Mouse (Mus musculus) E14TG2a.4 (cell line): ENCODE measurements around the gene Ly6g5c.

Experiments used
- H3K27me3 ChIP-seq: 2 replicates; pipeline ENCODE4 v1.6.1; 2014; ENCODE audit warnings: low read length, control low read depth; ENCODE audit not compliant: insufficient read depth
- H3K36me3 ChIP-seq: 2 replicates; pipeline ENCODE4 v1.6.1; 2014; ENCODE audit warnings: low read length, control low read depth; ENCODE audit not compliant: insufficient read depth
- H3K4me1 ChIP-seq: replicated peaks from 2 replicates; pipeline ENCODE4 v1.6.1; 2014; ENCODE audit warnings: low read depth, low read length, control low read depth
- H3K4me3 ChIP-seq: replicated peaks from 2 replicates; pipeline ENCODE4 v1.5.1; 2014; ENCODE audit warnings: mild to moderate bottlenecking, low read length
- H3K9me3 ChIP-seq: 2 replicates; pipeline ENCODE4 v1.6.1; 2014; ENCODE audit warnings: low read length, control low read depth
- CTCF ChIP-seq: conservative IDR thresholded peaks from 2 replicates; pipeline ENCODE4 v1.5.1; 2014; ENCODE audit warnings: low read length
- NANOG ChIP-seq: IDR thresholded peaks from 2 replicates; pipeline ENCODE4 v1.6.1; 2014; ENCODE audit warnings: borderline replicate concordance, low read length, mixed read lengths
- POU5F1 ChIP-seq: IDR thresholded peaks from 2 replicates; pipeline ENCODE4 v1.6.1; 2014; ENCODE audit warnings: low read length, borderline replicate concordance

Gene Ly6g5c

GRCm38 (mm10) chr17:35153077-35153476, 45.0 kb downstream of the Ly6g5c start:
- Histone ChIP-seq H3K9me3 (no peaks in the 10 kb centered on the region), H3K27me3 (no peaks in the 10 kb centered on the region), H3K4me1 (peaks cover 64% of the 10 kb centered on the region), H3K36me3 (peaks cover 99% of the 10 kb centered on the region), H3K4me3 (no peak overlapping the region)
- no peak for TF ChIP-seq NANOG

GRCm38 (mm10) chr17:35153931-35154330, 45.9 kb downstream of the Ly6g5c start:
- H3K4me1 ChIP-seq: peaks cover 71% of the 10 kb centered on the region
- H3K9me3 ChIP-seq: no peaks in the 10 kb centered on the region
- no peaks in the 10 kb centered on the region for H3K27me3 ChIP-seq
- no peak for TF ChIP-seq CTCF
- no peak for TF ChIP-seq NANOG
- no peak for TF ChIP-seq POU5F1
- H3K4me3 ChIP-seq: no peak overlapping the region
- H3K36me3 ChIP-seq: peaks cover 99% of the 10 kb centered on the region

GRCm38 (mm10) chr17:35154616-35155015, 46.5 kb downstream of the Ly6g5c start:
- Histone ChIP-seq H3K4me1 (peaks cover 74% of the 10 kb centered on the region), H3K9me3 (no peaks in the 10 kb centered on the region), H3K4me3 (no peak overlapping the region), H3K27me3 (no peaks in the 10 kb centered on the region), H3K36me3 (peaks cover 99% of the 10 kb centered on the region)
- no peak for TF ChIP-seq NANOG

GRCm38 (mm10) chr17:35155451-35155850, 47.4 kb downstream of the Ly6g5c start:
- TF ChIP-seq NANOG: no peak
- no peak for TF ChIP-seq CTCF
- TF ChIP-seq POU5F1: no peak
- H3K9me3 ChIP-seq: no peaks in the 10 kb centered on the region

GRCm38 (mm10) chr17:35156461-35157200, 48.6 kb downstream of the Ly6g5c start:
- H3K4me1 ChIP-seq: peaks cover 82% of the 10 kb centered on the region
- H3K4me3 ChIP-seq: peak overlapping the region; percentile 26; the same call in 1 of the 2 replicates
- H3K36me3 ChIP-seq: peaks cover 100% of the 10 kb centered on the region
- no peaks in the 10 kb centered on the region for H3K9me3 ChIP-seq
- TF ChIP-seq POU5F1 (no peak), CTCF (no peak), NANOG (no peak)
- no peaks in the 10 kb centered on the region for H3K27me3 ChIP-seq

More at GRCm38 (mm10) chr17:35155451-35155850, 47.4 kb downstream of the Ly6g5c start:
- Histone ChIP-seq H3K4me3 (no peak overlapping the region; the same call in 1 of the 2 replicates), H3K4me1 (peaks cover 74% of the 10 kb centered on the region), H3K27me3 (no peaks in the 10 kb centered on the region), H3K36me3 (peaks cover 99% of the 10 kb centered on the region)

GRCm38 (mm10) chr17:35157254-35157653, 49.2 kb downstream of the Ly6g5c start:
- Histone ChIP-seq H3K9me3 (no peaks in the 10 kb centered on the region), H3K4me3 (peak overlapping the region; percentile 26; the same call in 1 of the 2 replicates), H3K27me3 (no peaks in the 10 kb centered on the region), H3K36me3 (peaks cover 100% of the 10 kb centered on the region), H3K4me1 (peaks cover 89% of the 10 kb centered on the region)
- no peak for TF ChIP-seq CTCF
- TF ChIP-seq POU5F1: no peak
- no peak for TF ChIP-seq NANOG

GRCm38 (mm10) chr17:35157661-35158175, 49.6 kb downstream of the Ly6g5c start:
- Histone ChIP-seq H3K4me3 (no peak overlapping the region), H3K27me3 (no peaks in the 10 kb centered on the region), H3K36me3 (peaks cover 100% of the 10 kb centered on the region), H3K4me1 (peaks cover 90% of the 10 kb centered on the region), H3K9me3 (no peaks in the 10 kb centered on the region)
- no peak for TF ChIP-seq CTCF
- no peak for TF ChIP-seq NANOG
- no peak for TF ChIP-seq POU5F1

GRCm38 (mm10) chr17:35158850-35159593, 50.9 kb downstream of the Ly6g5c start:
- H3K4me1 ChIP-seq: peaks cover 98% of the 10 kb centered on the region
- no peaks in the 10 kb centered on the region for H3K9me3 ChIP-seq
- peaks cover 100% of the 10 kb centered on the region for H3K36me3 ChIP-seq
- H3K27me3 ChIP-seq: no peaks in the 10 kb centered on the region
- no peak for TF ChIP-seq POU5F1
- no peak for TF ChIP-seq NANOG
- no peak for TF ChIP-seq CTCF
- H3K4me3 ChIP-seq: no peak overlapping the region

GRCm38 (mm10) chr17:35159638-35160037, 51.6 kb downstream of the Ly6g5c start:
- peaks cover 92% of the 10 kb centered on the region for H3K4me1 ChIP-seq

More at GRCm38 (mm10) chr17:35159638-35160037, 51.6 kb downstream of the Ly6g5c start:
- Histone ChIP-seq H3K36me3 (peaks cover 93% of the 10 kb centered on the region), H3K27me3 (no peaks in the 10 kb centered on the region), H3K4me3 (no peak overlapping the region), H3K9me3 (no peaks in the 10 kb centered on the region)
- no peak for TF ChIP-seq NANOG
- TF ChIP-seq POU5F1: no peak
- TF ChIP-seq CTCF: no peak
